In the genomic region with DNA sequence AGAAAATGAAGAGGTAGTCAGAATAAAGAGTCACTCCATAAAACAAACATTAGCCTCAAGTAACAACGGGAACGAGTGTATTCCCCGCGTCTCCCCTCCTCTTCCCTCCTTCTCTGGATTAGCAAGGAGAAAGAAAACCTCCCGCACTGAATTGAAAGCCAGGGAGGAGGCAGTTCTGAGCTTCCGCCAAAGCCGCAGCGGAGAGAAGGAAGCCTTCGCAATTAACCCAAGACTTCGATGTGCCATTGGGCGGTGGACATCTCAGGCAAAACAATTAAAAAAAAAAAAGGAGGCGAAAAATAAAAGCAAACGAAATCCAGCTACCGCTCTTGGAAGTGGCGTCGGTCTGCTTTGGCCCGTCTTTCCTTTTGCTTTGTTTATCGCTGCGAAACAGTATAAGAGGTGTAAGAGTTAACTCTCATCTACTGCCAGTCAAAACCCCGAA, we compare ENCODE assay signal across 8 mouse cellular contexts. TPM values are rescaled to one million over a fixed set of nuclear protein-coding genes. Genes with fewer than 3 reads are reported as not detected.
DNase-seq lines count a peak whose midpoint lies in the region; ATAC-seq lines count a peak whose summit lies in the region.

No protein-coding gene starts in this region.

- no peak overlapping the region for H3K9ac ChIP-seq in forebrain, embryonic 15.5 days (replicated peaks)
- H3K9ac ChIP-seq in intestine, embryonic 16.5 days (ENCODE audit: low read depth, low read length), result no peak overlapping the region
- H3K9ac ChIP-seq in stomach, embryonic 14.5 days (replicated peaks; ENCODE audit: low read depth, low read length), result no peak overlapping the region

- H3K27ac ChIP-seq in forebrain, embryonic 15.5 days (replicated peaks), result no peak overlapping the region
- H3K27ac ChIP-seq in intestine, embryonic 16.5 days (ENCODE audit: low read length), result no peak overlapping the region
- no peak overlapping the region for H3K27ac ChIP-seq in stomach, embryonic 14.5 days (ENCODE audit: low read length)

- peak; percentile 43 for DNase-seq in embryo, embryonic 11 days
- no peak for DNase-seq in embryo, embryonic 9.5 days (ENCODE audit: extremely low spot score)
- peak; percentile 45 for DNase-seq in lung, postnatal 10 days
- DNase-seq in right cerebral cortex, postnatal 10 days (ENCODE audit: low spot score in 2 of 2), result no peak
- no peak for DNase-seq in natural killer cell, adult 2 months (ENCODE audit: low spot score in 2 of 2)

- no peak for ATAC-seq in forebrain, embryonic 15.5 days (replicated peaks)
- no peak for ATAC-seq in intestine, embryonic 16.5 days
- no peak for ATAC-seq in stomach, embryonic 14.5 days (ENCODE audit: insufficient number of reproducible peaks, insufficient read depth, low FRiP score, low read depth)

- no peaks in the 10 kb centered on the region for H3K9me3 ChIP-seq in forebrain, embryonic 15.5 days
- H3K9me3 ChIP-seq in intestine, embryonic 16.5 days (ENCODE audit: control insufficient read depth, low read length), result no peaks in the 10 kb centered on the region
- no peaks in the 10 kb centered on the region for H3K9me3 ChIP-seq in stomach, embryonic 14.5 days (ENCODE audit: control insufficient read depth, low read depth, low read length)

- H3K27me3 ChIP-seq in forebrain, embryonic 15.5 days, result peaks cover 79% of the 10 kb centered on the region
- peaks cover 85% of the 10 kb centered on the region for H3K27me3 ChIP-seq in intestine, embryonic 16.5 days (replicated peaks; ENCODE audit: control insufficient read depth, insufficient read depth, low read length)
- peaks cover 67% of the 10 kb centered on the region for H3K27me3 ChIP-seq in stomach, embryonic 14.5 days (ENCODE audit: control insufficient read depth, insufficient read depth, low read length)

- H3K36me3 ChIP-seq in forebrain, embryonic 15.5 days, result no peaks in the 10 kb centered on the region
- H3K36me3 ChIP-seq in intestine, embryonic 16.5 days (ENCODE audit: control insufficient read depth, insufficient read depth, low read length), result no peaks in the 10 kb centered on the region
- no peaks in the 10 kb centered on the region for H3K36me3 ChIP-seq in stomach, embryonic 14.5 days (ENCODE audit: control insufficient read depth, insufficient read depth, low read length)

- no peak overlapping the region for H3K4me2 ChIP-seq in forebrain, embryonic 15.5 days (replicated peaks)
- no peak overlapping the region for H3K4me2 ChIP-seq in intestine, embryonic 16.5 days (ENCODE audit: low read depth, low read length)
- no peak overlapping the region for H3K4me2 ChIP-seq in stomach, embryonic 14.5 days (replicated peaks; ENCODE audit: low read depth, low read length)

- peaks cover 29% of the 10 kb centered on the region for H3K4me1 ChIP-seq in forebrain, embryonic 15.5 days
- peaks cover 19% of the 10 kb centered on the region for H3K4me1 ChIP-seq in intestine, embryonic 16.5 days (ENCODE audit: control insufficient read depth, insufficient read depth, low read length)
- H3K4me1 ChIP-seq in stomach, embryonic 14.5 days (ENCODE audit: control insufficient read depth, insufficient read depth, low read length), result peaks cover 12% of the 10 kb centered on the region

- H3K4me3 ChIP-seq in forebrain, embryonic 15.5 days, result 0 out of 2 replicates have a peak overlapping the region, but pooled peaks have one; percentile 1
- H3K4me3 ChIP-seq in intestine, embryonic 16.5 days (ENCODE audit: low read length), result peak overlapping the region; percentile 39
- H3K4me3 ChIP-seq in stomach, embryonic 14.5 days (ENCODE audit: low read depth, low read length), result peak overlapping the region; percentile 34; the same call in 1 of the 2 replicates

- under 1% methylated on average over 20 of the region's 20 CpGs for WGBS in forebrain, embryonic 15.5 days
- WGBS in intestine, embryonic 16.5 days, result 1% methylated on average over 20 of the region's 20 CpGs
- 2% methylated on average over 20 of the region's 20 CpGs for WGBS in stomach, embryonic 14.5 days

RNA-seq across cellular contexts. Expression of a gene that starts 2.1 kb away (rescaled TPM):
- polyA plus RNA-seq in forebrain, embryonic 15.5 days (2015; fragmentation: Nextera tagmentation; extraction: Ambion mirVana), result 0.48 and 0.60 TPM in 2 replicates
- polyA plus RNA-seq in intestine, embryonic 16.5 days (2015; fragmentation: Nextera tagmentation; extraction: Ambion mirVana), result 0.38 and 0.70 TPM in 2 replicates
- polyA plus RNA-seq in stomach, embryonic 14.5 days (2014; fragmentation: Nextera tagmentation; extraction: Ambion mirVana), result 0.55 and 0.97 TPM in 2 replicates

RNA-seq across cellular contexts. Expression of a gene that starts 30.2 kb away (rescaled TPM):
- 0.60 and 1.2 TPM in 2 replicates for polyA plus RNA-seq in forebrain, embryonic 15.5 days (2015; fragmentation: Nextera tagmentation; extraction: Ambion mirVana)
- 256 and 335 TPM in 2 replicates for polyA plus RNA-seq in intestine, embryonic 16.5 days (2015; fragmentation: Nextera tagmentation; extraction: Ambion mirVana)
- 42.3 and 43.8 TPM in 2 replicates for polyA plus RNA-seq in stomach, embryonic 14.5 days (2014; fragmentation: Nextera tagmentation; extraction: Ambion mirVana)

RNA-seq across cellular contexts. Expression of a gene that starts 58.4 kb away (rescaled TPM):
- polyA plus RNA-seq in forebrain, embryonic 15.5 days (2015; fragmentation: Nextera tagmentation; extraction: Ambion mirVana), result 5.7 and 6.5 TPM in 2 replicates
- 7.2 TPM in 2 replicates for polyA plus RNA-seq in intestine, embryonic 16.5 days (2015; fragmentation: Nextera tagmentation; extraction: Ambion mirVana)
- 16.2 and 21.9 TPM in 2 replicates for polyA plus RNA-seq in stomach, embryonic 14.5 days (2014; fragmentation: Nextera tagmentation; extraction: Ambion mirVana)

Comparison
In these comparisons a context has a peak if more than half of its experiments do, and no peak if none do; other contexts are left out.
1. DNase-seq: peak in embryo, embryonic 11 days (single experiment) and lung, postnatal 10 days (single experiment); none in embryo, embryonic 9.5 days (single experiment), right cerebral cortex, postnatal 10 days (0 of 2) and natural killer cell, adult 2 months (0 of 2).
2. RNA of a gene that starts 30.2 kb away (polyA plus RNA-seq): 256 to 335 TPM in intestine, embryonic 16.5 days and 42.3 to 43.8 TPM in stomach, embryonic 14.5 days; 0.60 to 1.2 TPM in forebrain, embryonic 15.5 days; every median in the first group is over 10 times any median in the second.
3. Peak in every context shown above with its lines, with median percentiles within 50 percentile points of each other: H3K4me3 ChIP-seq.